Mouse (Mus musculus) adrenal gland, postnatal 10 days (tissue): ENCODE measurements around the gene Arhgdig. TPM values are rescaled to one million over a fixed set of nuclear protein-coding genes. Genes with fewer than 3 reads are reported as not detected.
A peak's percentile ranks its signal among the peaks of the same experiment; 100 is the strongest.
"Not testable (repeated sequence)": the region's sequence is repeated elsewhere in the genome, so short reads cannot be mapped to it uniquely, and the experiment has no call there.

ENCODE experiments used
- DNase-seq: peaks from one replicate; pipeline ENCODE4 v3.0.0; 2021; ENCODE audit warnings: mixed read lengths
- total RNA-seq, 2 experiments: library from RNA; stranded (reverse); gene quantifications; 2 replicates each; pipeline ENCODE4 v1.2.3; 2021

Gene Arhgdig
- total RNA-seq, 2 experiments from 2014 or later = 8.6 to 15.8 TPM

- peak; percentile 48 for DNase-seq
These were observed 1.2 kb downstream of the Arhgdig start for GRCm38 (mm10) chr17:26206392-26206791.

- DNase-seq = no peak
These were observed 2.8 kb downstream of the Arhgdig start for GRCm38 (mm10) chr17:26204766-26205165.

- peak; percentile 63 for DNase-seq
These were observed 4.2 kb downstream of the Arhgdig start for GRCm38 (mm10) chr17:26203321-26203811.

- DNase-seq = peak; percentile 75
These were observed 4.8 kb downstream of the Arhgdig start, which contains the start of gene Rgs11 for GRCm38 (mm10) chr17:26202737-26203136. TSS of gene Rgs11 (plus strand) at chr17:26202951.

- DNase-seq = peak; percentile 78
These were observed 5.6 kb downstream of the Arhgdig start for GRCm38 (mm10) chr17:26201998-26202397.

- DNase-seq = peak; percentile 55
These were observed 6.5 kb downstream of the Arhgdig start for GRCm38 (mm10) chr17:26200831-26201705.

- DNase-seq = no peak
These were observed 8.7 kb downstream of the Arhgdig start, which contains the start of gene Pdia2 for GRCm38 (mm10) chr17:26198892-26199291. TSS of gene Pdia2 (minus strand) at chr17:26199087.

GRCm38 (mm10) chr17:26192481-26193190, 14.9 kb downstream of the Arhgdig start:
- DNase-seq = no peak

GRCm38 (mm10) chr17:26191486-26191885, 16.1 kb downstream of the Arhgdig start:
- DNase-seq = not testable (repeated sequence)

- no peak for DNase-seq
These were observed 19.3 kb downstream of the Arhgdig start for GRCm38 (mm10) chr17:26188091-26188805.

GRCm38 (mm10) chr17:26187592-26187991, 20.0 kb downstream of the Arhgdig start:
- no peak for DNase-seq

GRCm38 (mm10) chr17:26181179-26181578, 26.4 kb downstream of the Arhgdig start:
- no peak for DNase-seq

GRCm38 (mm10) chr17:26178611-26179010, 29.0 kb downstream of the Arhgdig start:
- DNase-seq = no peak

GRCm38 (mm10) chr17:26175248-26175647, 32.3 kb downstream of the Arhgdig start:
- not testable (repeated sequence) for DNase-seq

GRCm38 (mm10) chr17:26168039-26168438, 39.5 kb downstream of the Arhgdig start:
- DNase-seq = no peak

GRCm38 (mm10) chr17:26162736-26163135, 44.9 kb downstream of the Arhgdig start:
- no peak for DNase-seq

GRCm38 (mm10) chr17:26151886-26152630, 55.5 kb downstream of the Arhgdig start:
- DNase-seq = no peak
